Comparison of ENCODE assay signal across 9 mouse cellular contexts in the genomic region with DNA sequence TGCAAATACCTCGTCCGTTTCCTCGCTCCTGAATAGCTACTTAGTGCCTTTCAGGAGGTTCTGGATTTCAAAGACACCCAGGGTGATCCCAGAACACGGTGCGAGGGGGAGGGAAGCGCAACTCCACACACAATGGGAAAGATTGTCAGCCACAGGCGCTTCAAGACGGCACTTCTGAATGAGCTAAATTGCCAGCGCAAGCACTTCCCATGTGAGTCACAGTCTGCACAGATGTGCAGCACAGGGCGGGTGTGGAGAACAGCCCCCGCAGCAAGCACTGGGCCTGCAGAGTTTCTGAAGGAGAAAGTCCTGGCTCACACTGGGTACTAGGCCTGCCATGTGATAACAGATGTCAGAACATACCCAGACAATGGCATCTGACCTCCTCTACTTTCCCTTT.
DNase-seq lines count a peak whose midpoint lies in the region; ATAC-seq lines count a peak whose summit lies in the region.
"Had no signal": no experiment of that assay in that cellular context is flagged by ENCODE, and none has a peak within 500 bp of the region (broad histone marks: within the 10 kb centered on the region; RNA-seq: fewer than 3 reads in every experiment).

No protein-coding gene starts in this region.

- WGBS in hindbrain, embryonic 11.5 days, result 56% methylated on average over 11 of the region's 11 CpGs
- WGBS in hindbrain, embryonic 14.5 days, result 33% methylated on average over 11 of the region's 11 CpGs

- no peak for DNase-seq in hindbrain, embryonic 11.5 days (ENCODE audit: low spot score)
- DNase-seq in hindbrain, embryonic 14.5 days (ENCODE audit: low spot score), result no peak
- DNase-seq in fibroblast of lung, adult 2 months (ENCODE audit: low read depth), result peak; percentile 82
- peak; percentile 19 for DNase-seq in heart, postnatal 4 days
- DNase-seq in right cerebral cortex, adult 18-20 months, result peak; percentile 91
- DNase-seq in cerebellum, adult 8-10 months, result no peak
- no peak for DNase-seq in ovary, postnatal 14 days (ENCODE audit: low spot score)
- DNase-seq: liver had no signal

- no peak overlapping the region for H3K4me2 ChIP-seq in hindbrain, embryonic 11.5 days (replicated peaks; ENCODE audit: low read depth, low read length)
- H3K4me2 ChIP-seq in hindbrain, embryonic 14.5 days (replicated peaks), result no peak overlapping the region

- H3K4me1 ChIP-seq in hindbrain, embryonic 11.5 days (replicated peaks; ENCODE audit: control insufficient read depth, insufficient read depth, low read length), result peaks cover 3% of the 10 kb centered on the region; the same call in 1 of the 2 replicates
- H3K4me1 ChIP-seq in hindbrain, embryonic 14.5 days (replicated peaks; ENCODE audit: control insufficient read depth, insufficient read depth, low read length), result peaks cover 13% of the 10 kb centered on the region

- H3K9ac ChIP-seq in hindbrain, embryonic 11.5 days (ENCODE audit: low read depth, low read length), result 0 out of 2 replicates have a peak overlapping the region, but pooled peaks have one; percentile 11
- H3K9ac ChIP-seq in hindbrain, embryonic 14.5 days, result no peak overlapping the region

- H3K27me3 ChIP-seq in hindbrain, embryonic 11.5 days (ENCODE audit: control insufficient read depth, insufficient read depth, low read length), result no peaks in the 10 kb centered on the region
- H3K27me3 ChIP-seq in hindbrain, embryonic 14.5 days (ENCODE audit: control insufficient read depth, insufficient read depth, low read length), result no peaks in the 10 kb centered on the region

- no peak overlapping the region for H3K4me3 ChIP-seq in hindbrain, embryonic 11.5 days (ENCODE audit: low read depth, low read length)
- no peak overlapping the region for H3K4me3 ChIP-seq in hindbrain, embryonic 14.5 days (replicated peaks; ENCODE audit: low read length)

- H3K27ac ChIP-seq in hindbrain, embryonic 11.5 days (ENCODE audit: low read depth, low read length), result no peak overlapping the region
- no peak overlapping the region for H3K27ac ChIP-seq in hindbrain, embryonic 14.5 days

- 0 out of 2 replicates have a peak, but pooled peaks cover 3% of the 10 kb centered on the region for H3K36me3 ChIP-seq in hindbrain, embryonic 11.5 days (ENCODE audit: control insufficient read depth, insufficient read depth, low read length)
- H3K36me3 ChIP-seq in hindbrain, embryonic 14.5 days (replicated peaks; ENCODE audit: control insufficient read depth, insufficient read depth), result 0 out of 2 replicates have a peak, but pooled peaks cover 5% of the 10 kb centered on the region

- no peaks in the 10 kb centered on the region for H3K9me3 ChIP-seq in hindbrain, embryonic 11.5 days (ENCODE audit: control insufficient read depth, low read length)
- no peaks in the 10 kb centered on the region for H3K9me3 ChIP-seq in hindbrain, embryonic 14.5 days (ENCODE audit: control insufficient read depth, low read length)

- ATAC-seq in hindbrain, embryonic 11.5 days (ENCODE audit: low FRiP score), result no peak
- no peak for ATAC-seq in hindbrain, embryonic 14.5 days (ENCODE audit: low FRiP score)
- no peak for ATAC-seq in inflammation-experienced regulatory T-cells, adult 6 months

Comparison
In these comparisons a context has a peak if more than half of its experiments do, and no peak if none do; other contexts are left out.
1. DNase-seq: peak in fibroblast of lung, adult 2 months (single experiment), heart, postnatal 4 days (single experiment) and right cerebral cortex, adult 18-20 months (single experiment); none in hindbrain, embryonic 11.5 days (single experiment), hindbrain, embryonic 14.5 days (single experiment), cerebellum, adult 8-10 months (single experiment) and ovary, postnatal 14 days (single experiment).